Mouse (Mus musculus) kidney, adult 2 months (tissue): ENCODE measurements around the gene Fam219a.

ENCODE experiments used
- CTCF ChIP-seq: fragments of 200-500 bp; conservative IDR thresholded peaks from 2 replicates; pipeline ENCODE4 v1.5.1; 2011; ENCODE audit warnings: low read depth, mild to moderate bottlenecking, control low read depth, low read length, moderate library complexity, mixed read lengths; ENCODE audit not compliant: insufficient read depth, insufficient read length
- POLR2A ChIP-seq: fragments of 200-500 bp; IDR thresholded peaks from one replicate; pipeline ENCODE4 v1.6.1; 2011; ENCODE audit warnings: low read depth, low read length, control low read depth

DNA sequence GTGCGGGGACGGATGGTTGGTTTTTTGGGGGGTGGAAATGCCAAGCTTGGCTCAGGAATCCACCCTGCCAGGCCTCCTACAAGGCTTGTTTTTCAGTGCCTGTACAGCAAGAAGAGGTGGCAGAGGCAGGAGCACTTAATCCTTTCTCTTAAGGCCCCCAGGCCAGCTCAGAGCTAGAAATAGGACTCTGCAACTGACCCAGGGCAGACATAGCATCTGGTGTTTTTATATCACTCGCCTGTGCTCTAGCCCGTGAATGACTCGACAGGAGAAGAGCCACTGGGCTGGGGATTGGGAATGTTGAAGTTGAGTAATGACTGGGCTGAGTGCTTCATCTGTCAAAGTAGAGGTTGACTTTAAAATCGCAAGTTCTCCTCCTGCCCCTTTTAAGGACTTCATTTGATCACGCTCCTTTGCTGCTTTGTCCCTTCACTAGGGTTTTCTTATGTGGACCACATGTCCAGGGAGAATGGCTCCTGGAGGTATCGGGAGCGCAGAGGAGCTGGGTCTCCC lies 91.6 kb downstream of the Fam219a start:
- TF ChIP-seq CTCF (no peak), POLR2A (no peak)
